Mouse (Mus musculus): ENCODE measurements around the gene Rab40c.

GRCm38 (mm10) chr17:25925348-25925747, 5.8 kb upstream of the Rab40c start:
- TF ChIP-seq POLR2A (IDR thresholded peaks at IDR 0.05; ENCODE audit: insufficient read depth, low read depth, low read length) (no peak), CTCF (IDR thresholded peaks at IDR 0.05; ENCODE audit: insufficient read depth, low read depth, low read length) (no peak)

Measured in olfactory bulb, adult 2 months (tissue).